Mouse (Mus musculus): Measurements from ENCODE around the gene Pdss2.

DNA sequence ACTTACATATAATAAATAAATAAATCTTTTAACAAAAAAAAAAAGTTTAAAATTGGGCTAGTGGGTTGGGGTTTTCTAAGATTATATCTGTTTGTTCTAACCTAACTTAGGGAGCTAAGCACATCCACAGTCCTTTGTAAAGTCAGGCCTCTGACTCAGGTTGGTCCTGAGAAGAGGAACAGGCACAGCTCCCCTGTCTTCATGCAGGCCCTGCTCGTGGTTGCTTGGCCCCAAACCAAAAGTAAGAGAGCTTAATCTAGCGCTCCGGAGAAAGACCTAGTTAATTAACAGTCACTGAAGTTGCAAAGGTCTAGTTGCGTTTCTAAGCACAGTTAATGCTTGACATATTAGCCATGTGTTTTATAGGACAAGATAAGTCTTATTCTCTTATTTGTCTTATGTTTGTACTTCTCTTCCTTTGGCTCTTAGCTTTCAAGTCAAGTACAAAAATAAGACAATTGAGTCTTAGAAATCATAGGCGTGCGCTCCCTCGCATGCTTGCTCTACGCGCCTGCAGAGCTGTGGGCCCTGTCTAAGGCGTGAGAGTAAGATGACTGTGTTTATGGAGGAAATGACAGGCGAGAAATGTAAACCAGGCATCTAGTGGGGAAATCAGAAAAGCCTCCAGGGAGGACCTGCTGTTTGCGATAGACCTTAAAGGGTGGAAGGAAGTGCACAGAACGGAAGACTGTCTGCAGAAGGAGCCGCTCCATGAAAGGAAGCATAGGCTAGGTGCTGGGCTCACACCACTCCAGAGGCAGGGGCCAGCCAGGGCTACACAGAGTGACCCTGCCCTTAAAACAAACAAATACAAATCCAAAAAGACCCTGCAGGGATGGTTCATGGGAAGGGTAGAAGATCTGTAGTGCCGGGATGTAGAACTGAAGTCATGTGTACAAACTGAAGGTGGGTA is 157.7 kb downstream of the Pdss2 start:
- TF ChIP-seq CTCF (conservative IDR thresholded peaks at IDR 0.05; ENCODE audit: low read length): no peak
- TF ChIP-seq NANOG (IDR thresholded peaks at IDR 0.05; ENCODE audit: borderline replicate concordance, low read length): no peak
- TF ChIP-seq POU5F1 (IDR thresholded peaks at IDR 0.05; ENCODE audit: borderline replicate concordance, low read length): no peak

Measured in E14TG2a.4 (cell line).